Mouse (Mus musculus) embryonic facial prominence, embryonic 11.5 days (tissue): ENCODE data around the gene L3hypdh. TPM values are rescaled to one million over a fixed set of nuclear protein-coding genes. Genes with fewer than 3 reads are reported as not detected.

Experiments used
- ATAC-seq: fragments of 200-750 bp; cut with Nextera tagmentation; replicated peaks from 2 replicates; pipeline ENCODE4 v1.8.0; 2017; ENCODE audit warnings: low read depth; ENCODE audit not compliant: insufficient number of reproducible peaks, low FRiP score, low TSS enrichment
- DNase-seq: peaks from one replicate; pipeline ENCODE4 v3.0.0-alpha.2; 2015; ENCODE audit warnings: low spot score
- H3K27ac ChIP-seq: fragments of 300-500 bp; sonication (generic); replicated peaks from 2 replicates; pipeline ENCODE4 v1.5.1; 2014; ENCODE audit warnings: mild to moderate bottlenecking, low read depth, low read length, control low read depth
- H3K27me3 ChIP-seq: fragments of 300-500 bp; sonication (generic); 2 replicates; pipeline ENCODE4 v1.6.1; 2014; ENCODE audit warnings: mild to moderate bottlenecking, low read length, moderate library complexity, mixed read lengths; ENCODE audit not compliant: control insufficient read depth, insufficient read depth
- H3K36me3 ChIP-seq: fragments of 300-500 bp; sonication (generic); replicated peaks from 2 replicates; pipeline ENCODE4 v1.6.1; 2014; ENCODE audit warnings: low read depth, mild to moderate bottlenecking, low read length, moderate library complexity, mixed read lengths; ENCODE audit not compliant: control insufficient read depth, insufficient read depth
- H3K4me1 ChIP-seq: fragments of 300-500 bp; sonication (generic); 2 replicates; pipeline ENCODE4 v1.6.1; 2014; ENCODE audit warnings: low read length, mixed read lengths; ENCODE audit not compliant: control insufficient read depth, insufficient read depth
- H3K4me2 ChIP-seq: fragments of 300-500 bp; sonication (generic); 2 replicates; pipeline ENCODE4 v1.6.1; 2014; ENCODE audit warnings: low read depth, mild to moderate bottlenecking, control low read depth, low read length, moderate library complexity
- H3K4me3 ChIP-seq: fragments of 300-500 bp; sonication (generic); 2 replicates; pipeline ENCODE4 v1.5.1; 2014; ENCODE audit warnings: low read depth, low read length, control low read depth
- H3K9ac ChIP-seq: fragments of 300-500 bp; sonication (generic); replicated peaks from 2 replicates; pipeline ENCODE4 v1.6.1; 2014; ENCODE audit warnings: mild to moderate bottlenecking, control low read depth, low read length
- H3K9me3 ChIP-seq: fragments of 300-500 bp; sonication (generic); replicated peaks from 2 replicates; pipeline ENCODE4 v1.6.1; 2016; ENCODE audit warnings: mild to moderate bottlenecking, low read length, inconsistent platforms, mixed read lengths; ENCODE audit not compliant: control insufficient read depth
- WGBS: fragments of 180-500 bp; shearing (Covaris S2); extraction: QIAGEN DNeasy Blood & Tissue Kit; methylation state at CpG from one replicate; pipeline ENCODE4 v1.1.7; 2014; 5-methylcytosine and 5-hydroxymethylcytosine counted together
- polyA plus RNA-seq: library from polyadenylated mRNA; unstranded; fragments of >200 nt; fragmentation: Nextera tagmentation; extraction: Ambion mirVana; gene quantifications from 2 replicates; pipeline ENCODE4 v1.2.1, GENCODE M21; 2014

L3hypdh gene
- polyA plus RNA-seq, 1 experiment from 2014 or later, result 14.0 TPM

- peaks cover 4% of the 10 kb centered on the region for H3K36me3 ChIP-seq
- H3K4me2 ChIP-seq, result no peak overlapping the region
- H3K4me3 ChIP-seq, result no peak overlapping the region
- H3K9ac ChIP-seq, result no peak overlapping the region
- H3K4me1 ChIP-seq, result no peaks in the 10 kb centered on the region
- H3K27ac ChIP-seq, result no peak overlapping the region
- H3K9me3 ChIP-seq, result no peaks in the 10 kb centered on the region
- DNase-seq (no peak), ATAC-seq (no peak)
- no peaks in the 10 kb centered on the region for H3K27me3 ChIP-seq
- 94% methylated on average over 8 of the region's 8 CpGs for WGBS
Observed at GRCm38 (mm10) chr12:72096966-72097365, 11.7 kb upstream of the L3hypdh start.

- no peak for DNase-seq
- no peaks in the 10 kb centered on the region for H3K9me3 ChIP-seq
- no peak overlapping the region for H3K4me3 ChIP-seq
- no peak overlapping the region for H3K27ac ChIP-seq
- peaks cover 4% of the 10 kb centered on the region; the same call in 1 of the 2 replicates for H3K36me3 ChIP-seq
- no peaks in the 10 kb centered on the region for H3K4me1 ChIP-seq
- no peak for ATAC-seq
- WGBS, result 93% methylated on average over 4 of the region's 4 CpGs
- H3K9ac ChIP-seq, result no peak overlapping the region
- no peaks in the 10 kb centered on the region for H3K27me3 ChIP-seq
- no peak overlapping the region for H3K4me2 ChIP-seq
Observed at GRCm38 (mm10) chr12:72089802-72090201, 4.6 kb upstream of the L3hypdh start.

- no peak for ATAC-seq
- H3K27ac ChIP-seq, result peak overlapping the region; percentile 91
- H3K36me3 ChIP-seq, result no peaks in the 10 kb centered on the region
- no peaks in the 10 kb centered on the region for H3K9me3 ChIP-seq
- 2% methylated on average over 18 of the region's 18 CpGs for WGBS
- H3K4me3 ChIP-seq, result peak overlapping the region; percentile 52
- peak overlapping the region; percentile 74 for H3K9ac ChIP-seq
- peak overlapping the region; percentile 40 for H3K4me2 ChIP-seq
- no peak for DNase-seq
- H3K27me3 ChIP-seq, result no peaks in the 10 kb centered on the region
- no peaks in the 10 kb centered on the region for H3K4me1 ChIP-seq
Observed at GRCm38 (mm10) chr12:72086166-72086825, 1.1 kb upstream of the L3hypdh start.

GRCm38 (mm10) chr12:72085024-72085328 is 263 bp downstream of the L3hypdh start:
- Histone ChIP-seq H3K27me3 (no peaks in the 10 kb centered on the region), H3K27ac (peak overlapping the region; percentile 59; the same call in 1 of the 2 replicates), H3K4me2 (peak overlapping the region; percentile 76), H3K36me3 (no peaks in the 10 kb centered on the region), H3K4me1 (no peaks in the 10 kb centered on the region), H3K4me3 (peak overlapping the region; percentile 52), H3K9me3 (no peaks in the 10 kb centered on the region), H3K9ac (peak overlapping the region; percentile 73)
- ATAC-seq (no peak; the same call in 1 of the 2 replicates), DNase-seq (no peak)
- whole genome bisulfite sequencing, result under 1% methylated on average over 31 of the region's 31 CpGs

- Histone ChIP-seq H3K27ac (peak overlapping the region; percentile 59; the same call in 1 of the 2 replicates), H3K4me2 (peak overlapping the region; percentile 76), H3K9me3 (no peaks in the 10 kb centered on the region), H3K4me1 (no peaks in the 10 kb centered on the region), H3K4me3 (peak overlapping the region; percentile 52), H3K27me3 (no peaks in the 10 kb centered on the region), H3K36me3 (no peaks in the 10 kb centered on the region), H3K9ac (peak overlapping the region; percentile 73)
- peak; percentile 11 for ATAC-seq
- WGBS, result 2% methylated on average over 46 of the region's 46 CpGs
- DNase-seq, result peak; percentile 62
Observed at GRCm38 (mm10) chr12:72084261-72085023, 797 bp downstream of the L3hypdh start.

GRCm38 (mm10) chr12:72083265-72083664 is 2.0 kb downstream of the L3hypdh start:
- no peak overlapping the region for H3K4me2 ChIP-seq
- H3K36me3 ChIP-seq, result no peaks in the 10 kb centered on the region
- no peak overlapping the region for H3K4me3 ChIP-seq
- H3K27ac ChIP-seq, result no peak overlapping the region
- no peak overlapping the region for H3K9ac ChIP-seq
- WGBS, result 84% methylated on average over 9 of the region's 9 CpGs
- no peaks in the 10 kb centered on the region for H3K27me3 ChIP-seq
- DNase-seq, result no peak
- no peaks in the 10 kb centered on the region for H3K9me3 ChIP-seq
- no peaks in the 10 kb centered on the region for H3K4me1 ChIP-seq
- no peak for ATAC-seq

- H3K9ac ChIP-seq, result peak overlapping the region; percentile 9; the same call in 1 of the 2 replicates
- H3K4me1 ChIP-seq, result no peaks in the 10 kb centered on the region
- DNase-seq (no peak), ATAC-seq (no peak)
- no peaks in the 10 kb centered on the region for H3K27me3 ChIP-seq
- H3K9me3 ChIP-seq, result no peaks in the 10 kb centered on the region
- no peak overlapping the region for H3K4me3 ChIP-seq
- no peaks in the 10 kb centered on the region for H3K36me3 ChIP-seq
- peak overlapping the region; percentile 26 for H3K4me2 ChIP-seq
- H3K27ac ChIP-seq, result no peak overlapping the region
- WGBS, result 22% methylated on average over 18 of the region's 18 CpGs
Observed at GRCm38 (mm10) chr12:72082370-72082769, 2.9 kb downstream of the L3hypdh start.

- Histone ChIP-seq H3K9ac (no peak overlapping the region), H3K4me2 (no peak overlapping the region), H3K4me1 (no peaks in the 10 kb centered on the region), H3K27me3 (no peaks in the 10 kb centered on the region), H3K36me3 (no peaks in the 10 kb centered on the region), H3K4me3 (no peak overlapping the region), H3K9me3 (no peaks in the 10 kb centered on the region), H3K27ac (no peak overlapping the region)
- ATAC-seq (no peak), DNase-seq (no peak)
- 65% methylated on average over 3 of the region's 3 CpGs for WGBS
Observed at GRCm38 (mm10) chr12:72081961-72082360, 3.3 kb downstream of the L3hypdh start.
